Mouse (Mus musculus) cerebellum, adult 2 months (tissue): ENCODE data around the gene Smok3b. TPM values are rescaled to one million over a fixed set of nuclear protein-coding genes. Genes with fewer than 3 reads are reported as not detected.
A peak's percentile ranks its signal among the peaks of the same experiment; 100 is the strongest.

Experiments
- DNase-seq, 2 experiments: peaks; one replicate each; pipeline ENCODE4 v3.0.0; 2021
- H3K27ac ChIP-seq: fragments of 200-500 bp; 2 replicates; pipeline ENCODE4 v1.5.1; 2012; ENCODE audit warnings: low read length, control low read depth, inconsistent platforms; ENCODE audit not compliant: insufficient read depth
- H3K27me3 ChIP-seq: fragments of 200-500 bp; 2 replicates; pipeline ENCODE4 v1.6.1; 2012; ENCODE audit warnings: inconsistent platforms, mild to moderate bottlenecking, low read length, moderate library complexity; ENCODE audit not compliant: control insufficient read depth, insufficient read depth
- H3K4me1 ChIP-seq: fragments of 200-500 bp; 2 replicates; pipeline ENCODE4 v1.6.1; 2011; ENCODE audit warnings: low read length; ENCODE audit not compliant: control insufficient read depth, insufficient read depth
- H3K4me3 ChIP-seq: fragments of 200-500 bp; replicated peaks from 2 replicates; pipeline ENCODE3; 2011; ENCODE audit warnings: mild to moderate bottlenecking, low read depth, low read length, control low read depth; ENCODE audit not compliant: insufficient read depth
- CTCF ChIP-seq: fragments of 200-500 bp; IDR thresholded peaks from 2 replicates; pipeline ENCODE4 v1.5.1; 2011; ENCODE audit warnings: low read depth, mild to moderate bottlenecking, control low read depth, low read length, moderate library complexity, borderline replicate concordance; ENCODE audit not compliant: insufficient read depth
- POLR2A ChIP-seq: fragments of 200-500 bp; IDR thresholded peaks from 2 replicates; pipeline ENCODE4 v1.6.1; 2011; ENCODE audit warnings: low read length, control low read depth, borderline replicate concordance; ENCODE audit not compliant: insufficient read depth
- WGBS: fragments of 180-500 bp; shearing (Covaris S2); methylation state at CpG from one replicate; pipeline ENCODE4 v1.1.7; 2018; 5-methylcytosine and 5-hydroxymethylcytosine counted together
- polyA plus RNA-seq: library from polyadenylated mRNA; depleted of rRNA; stranded (reverse); fragments of >200 nt; gene quantifications from 2 replicates; pipeline ENCODE4 v1.2.3, GENCODE M21; 2012; rRNA removed

The Smok3b gene
- polyA plus RNA-seq, 1 experiment = not detected

- no peak overlapping the region for H3K4me3 ChIP-seq
- H3K4me1 ChIP-seq = peaks cover 5% of the 10 kb centered on the region
- 53% methylated on average over 3 of the region's 3 CpGs for WGBS
- no peak overlapping the region for H3K27ac ChIP-seq
- DNase-seq = no peak
- no peaks in the 10 kb centered on the region for H3K27me3 ChIP-seq
- TF ChIP-seq POLR2A (no peak), CTCF (no peak)
Measured at GRCm38 (mm10) chr5:138086842-138087241, 65.6 kb downstream of the Smok3b start.

- WGBS = 56% methylated on average over 3 of the region's 3 CpGs
- TF ChIP-seq CTCF (no peak), POLR2A (no peak)
- no peak overlapping the region for H3K27ac ChIP-seq
- no peak for DNase-seq
- H3K4me3 ChIP-seq = no peak overlapping the region
- no peaks in the 10 kb centered on the region for H3K27me3 ChIP-seq
- H3K4me1 ChIP-seq = peaks cover 5% of the 10 kb centered on the region
Measured at GRCm38 (mm10) chr5:138088366-138088765, 67.1 kb downstream of the Smok3b start.

DNA sequence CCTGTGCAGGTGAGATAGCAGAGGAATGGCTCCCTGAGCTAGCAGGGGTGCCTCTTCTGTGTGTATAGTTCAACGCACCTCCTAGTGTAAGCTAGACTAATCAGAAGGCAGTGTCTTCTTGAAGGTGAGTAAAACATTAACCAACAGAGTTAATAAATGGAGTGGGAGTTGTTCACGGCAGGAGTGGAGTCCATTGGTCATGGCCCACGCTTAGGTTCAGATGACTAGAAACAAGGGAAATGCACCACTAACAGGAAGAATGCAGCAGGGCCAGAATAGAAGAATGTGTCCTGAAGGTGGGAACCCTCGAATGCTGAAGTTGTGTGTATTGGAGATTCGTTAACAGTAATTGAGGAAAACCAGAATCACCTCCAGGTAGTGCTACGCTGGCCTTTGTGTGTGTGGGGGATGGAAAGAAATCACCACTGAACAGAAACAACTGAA, 67.9 kb downstream of the Smok3b start:
- 86% methylated on average over 6 of the region's 6 CpGs for WGBS
- no peaks in the 10 kb centered on the region for H3K27me3 ChIP-seq
- no peak overlapping the region for H3K4me3 ChIP-seq
- H3K4me1 ChIP-seq = peaks cover 5% of the 10 kb centered on the region
- no peak overlapping the region for H3K27ac ChIP-seq
- no peak for DNase-seq
- TF ChIP-seq CTCF (no peak), POLR2A (no peak)

- no peak for DNase-seq
- Histone ChIP-seq H3K4me1 (peaks cover 3% of the 10 kb centered on the region), H3K27ac (no peak overlapping the region), H3K27me3 (no peaks in the 10 kb centered on the region), H3K4me3 (no peak overlapping the region)
- WGBS = 70% methylated on average over 3 of the region's 3 CpGs
- TF ChIP-seq CTCF (peak; percentile 27; the same call in 1 of the 2 replicates), POLR2A (no peak)
Measured at GRCm38 (mm10) chr5:138090271-138090670, 69.0 kb downstream of the Smok3b start.

- TF ChIP-seq CTCF = no peak
- TF ChIP-seq POLR2A = no peak
- H3K27ac ChIP-seq = no peak overlapping the region
- no peaks in the 10 kb centered on the region for H3K27me3 ChIP-seq
- peaks cover 3% of the 10 kb centered on the region for H3K4me1 ChIP-seq
- H3K4me3 ChIP-seq = no peak overlapping the region
- WGBS = 89% methylated on average over 5 of the region's 5 CpGs
- DNase-seq = no peak
Measured at GRCm38 (mm10) chr5:138090737-138091136, 69.5 kb downstream of the Smok3b start.

DNA sequence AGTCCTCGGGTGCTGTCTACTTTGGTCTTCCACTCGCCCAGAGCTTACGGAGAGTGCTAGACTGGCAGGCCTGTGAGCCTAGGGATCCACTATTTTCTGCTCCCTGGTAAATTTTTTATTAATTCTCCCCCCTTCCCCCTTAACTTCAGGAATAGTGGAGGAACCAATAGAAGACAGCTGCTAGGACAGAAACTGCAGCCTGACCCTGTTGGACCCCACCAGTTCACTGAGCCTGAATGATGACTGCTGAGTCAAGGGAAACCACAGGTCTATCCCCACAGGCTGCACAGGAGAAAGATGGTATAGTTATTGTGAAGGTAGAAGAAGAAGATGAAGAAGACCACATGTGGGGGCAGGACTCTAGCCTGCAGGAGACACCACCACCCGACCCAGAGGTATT, 71.5 kb downstream of the Smok3b start:
- Histone ChIP-seq H3K27me3 (no peaks in the 10 kb centered on the region), H3K4me3 (no peak overlapping the region), H3K27ac (no peak overlapping the region), H3K4me1 (peaks cover 3% of the 10 kb centered on the region)
- 90% methylated on average over 4 of the region's 4 CpGs for WGBS
- TF ChIP-seq CTCF (no peak), POLR2A (no peak)
- DNase-seq = no peak

DNA sequence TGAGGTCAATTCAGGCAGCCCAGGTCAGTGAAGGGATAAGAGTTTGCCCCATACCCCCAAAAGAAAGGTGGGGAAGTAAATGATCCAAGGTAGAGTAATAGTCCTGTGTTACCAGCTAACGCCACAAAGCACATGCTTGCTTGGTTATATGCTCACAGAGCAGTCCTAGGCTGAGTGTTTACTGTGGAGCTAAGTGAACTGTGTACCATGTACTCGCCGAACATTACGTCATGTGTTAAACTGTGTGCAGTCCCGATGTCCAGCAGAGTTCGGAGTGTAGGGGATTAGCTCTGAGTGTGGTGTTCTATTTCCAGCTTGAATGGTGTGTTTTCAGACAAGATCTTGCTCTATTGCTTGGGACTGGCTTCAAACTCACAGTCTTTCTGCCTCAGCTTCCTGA, 73.2 kb downstream of the Smok3b start:
- no peak overlapping the region for H3K27ac ChIP-seq
- H3K4me3 ChIP-seq = no peak overlapping the region
- no peaks in the 10 kb centered on the region for H3K4me1 ChIP-seq
- no peak for TF ChIP-seq CTCF
- TF ChIP-seq POLR2A = no peak
- H3K27me3 ChIP-seq = no peaks in the 10 kb centered on the region
- WGBS = 94% methylated on average over 6 of the region's 6 CpGs
- no peak for DNase-seq

Other genes starting within 250 kb of the Smok3b start
- 47.0 and 48.2 TPM in 2 replicates for gene Ppp1r35, start 242.6 kb upstream of the Smok3b start, polyA plus RNA-seq
- gene Mepce, start 233.8 kb upstream of the Smok3b start, polyA plus RNA-seq = 38.9 and 41.9 TPM in 2 replicates
- gene Zcwpw1, start 233.6 kb upstream of the Smok3b start, polyA plus RNA-seq = 11.2 and 12.4 TPM in 2 replicates
- 0.41 TPM in 2 replicates for gene Pilra, start 185.1 kb upstream of the Smok3b start, polyA plus RNA-seq
- gene Pilrb1, start 163.3 kb upstream of the Smok3b start, polyA plus RNA-seq = not detected in 2 replicates
- 0.11 and 0.23 TPM in 2 replicates for gene Pilrb2, start 149.6 kb upstream of the Smok3b start, polyA plus RNA-seq
- gene Cyp3a13, start 99.8 kb upstream of the Smok3b start, polyA plus RNA-seq = 2.9 TPM in 2 replicates
- 75.6 and 85.7 TPM in 2 replicates for gene Gjc3, start 58.3 kb upstream of the Smok3b start, polyA plus RNA-seq
- 0.08 and 0.21 TPM in 2 replicates for gene Azgp1, start 39.9 kb upstream of the Smok3b start, polyA plus RNA-seq
- gene Smok3a, start 168 bp upstream of the Smok3b start, polyA plus RNA-seq = not detected in 2 replicates
- not detected in 2 replicates for gene Smok3c, start 31.8 kb downstream of the Smok3b start, polyA plus RNA-seq
- 16.8 and 17.4 TPM in 2 replicates for gene Zkscan1, start 63.7 kb downstream of the Smok3b start, polyA plus RNA-seq
- gene Zscan21, start 95.5 kb downstream of the Smok3b start, polyA plus RNA-seq = 19.0 and 19.2 TPM in 2 replicates
- 3.8 and 4.2 TPM in 2 replicates for gene Zfp113, start 134.3 kb downstream of the Smok3b start, polyA plus RNA-seq
- 147 and 158 TPM in 2 replicates for gene Cops6, start 139.6 kb downstream of the Smok3b start, polyA plus RNA-seq
- gene Ap4m1, start 150.6 kb downstream of the Smok3b start, polyA plus RNA-seq = 25.8 and 28.3 TPM in 2 replicates
- gene Mcm7, start 151.0 kb downstream of the Smok3b start, polyA plus RNA-seq = 23.0 and 24.5 TPM in 2 replicates
- 52.7 and 54.8 TPM in 2 replicates for gene Taf6, start 166.0 kb downstream of the Smok3b start, polyA plus RNA-seq
- 17.3 and 18.3 TPM in 2 replicates for gene Cnpy4, start 166.1 kb downstream of the Smok3b start, polyA plus RNA-seq
- gene Mblac1, start 172.9 kb downstream of the Smok3b start, polyA plus RNA-seq = 7.4 and 7.5 TPM in 2 replicates
- not detected in 2 replicates for gene Nxpe5, start 204.5 kb downstream of the Smok3b start, polyA plus RNA-seq
- 168 and 176 TPM in 2 replicates for gene Lamtor4, start 234.1 kb downstream of the Smok3b start, polyA plus RNA-seq
- 90.1 and 92.0 TPM in 2 replicates for gene BC037034, start 242.6 kb downstream of the Smok3b start, polyA plus RNA-seq